ENCODE assay signal across 8 mouse cellular contexts in genomic region chr5:23684517-23684916, GRCm38 (mm10). TPM values are rescaled to one million over a fixed set of nuclear protein-coding genes. Genes with fewer than 3 reads are reported as not detected.
DNase-seq lines count a peak whose midpoint lies in the region.

Srpk2 (minus strand) TSS chr5:23684617.

- no peak for DNase-seq in thymus, postnatal 0 days (ENCODE audit: low spot score)
- DNase-seq in thymus, postnatal 4 days, result no peak
- DNase-seq in forebrain, embryonic 10.5 days (ENCODE audit: extremely low spot score, low spot score), result no peak
- DNase-seq in heart, postnatal 10 days, result no peak
- no peak for DNase-seq in limb, embryonic 10.5 days (ENCODE audit: low spot score)
- DNase-seq in ovary, adult 18-20 months (ENCODE audit: low spot score), result no peak
- no peak for DNase-seq in kidney, postnatal 36 days
- DNase-seq in urinary bladder, postnatal 14 days (ENCODE audit: low spot score), result no peak

- 71% methylated on average over 1 of the region's 1 CpGs for WGBS in forebrain, embryonic 10.5 days
- WGBS in limb, embryonic 10.5 days, result 58% methylated on average over 1 of the region's 1 CpGs

- no peaks in the 10 kb centered on the region for H3K4me1 ChIP-seq in forebrain, embryonic 10.5 days
- H3K4me1 ChIP-seq in limb, embryonic 10.5 days, result no peaks in the 10 kb centered on the region

- H3K9me3 ChIP-seq in forebrain, embryonic 10.5 days, result no peaks in the 10 kb centered on the region
- H3K9me3 ChIP-seq in limb, embryonic 10.5 days (replicated peaks), result no peaks in the 10 kb centered on the region

- H3K36me3 ChIP-seq in forebrain, embryonic 10.5 days (replicated peaks), result no peaks in the 10 kb centered on the region
- no peaks in the 10 kb centered on the region for H3K36me3 ChIP-seq in limb, embryonic 10.5 days

- no peak within 1 kb of the TSS for H3K27ac ChIP-seq in forebrain, embryonic 10.5 days
- no peak within 1 kb of the TSS for H3K27ac ChIP-seq in limb, embryonic 10.5 days

- intact Hi-C loops in heart, postnatal 10 days (cut with DNase I), result no loop called here

- H3K27me3 ChIP-seq in forebrain, embryonic 10.5 days (ENCODE audit: poor library complexity, severe bottlenecking), result no peaks in the 10 kb centered on the region
- no peaks in the 10 kb centered on the region for H3K27me3 ChIP-seq in limb, embryonic 10.5 days (ENCODE audit: low read depth, poor library complexity, severe bottlenecking)

- H3K4me3 ChIP-seq in forebrain, embryonic 10.5 days, result no peak within 1 kb of the TSS
- no peak within 1 kb of the TSS for H3K4me3 ChIP-seq in limb, embryonic 10.5 days

RNA-seq across cellular contexts. Expression of gene Srpk2, which starts in this region (rescaled TPM):
- 48.3 and 56.4 TPM in 2 replicates for polyA plus RNA-seq in thymus, postnatal 0 days (2015; fragmentation: Nextera tagmentation; extraction: Ambion mirVana)
- 51.8 and 58.1 TPM in 2 replicates for polyA plus RNA-seq in forebrain, embryonic 10.5 days (2016; fragmentation: Nextera tagmentation; extraction: Ambion mirVana)
- total RNA-seq in heart, postnatal 10 days (2021), result 10 to 100 TPM; 48.6 to 53.2 TPM
- 36.9 and 44.1 TPM in 2 replicates for polyA plus RNA-seq in limb, embryonic 10.5 days (2016; fragmentation: Nextera tagmentation; extraction: Ambion mirVana)
